Mouse (Mus musculus): ENCODE data around the gene Itpr1. TPM values are rescaled to one million over a fixed set of nuclear protein-coding genes. Genes with fewer than 3 reads are reported as not detected.

Gene Itpr1
- polyA plus RNA-seq, 1 experiment from 2014 or later, result 5.5 TPM

GRCm38 (mm10) chr6:108529150-108529549, 316.3 kb downstream of the Itpr1 start:
- Histone ChIP-seq H3K4me1 (ENCODE audit: control insufficient read depth, insufficient read depth, low read length) (peaks cover 13% of the 10 kb centered on the region), H3K4me3 (replicated peaks; ENCODE audit: low read depth, low read length) (no peak overlapping the region), H3K27me3 (ENCODE audit: control insufficient read depth, insufficient read depth, low read length) (no peaks in the 10 kb centered on the region), H3K4me2 (ENCODE audit: low read length) (no peak overlapping the region), H3K27ac (replicated peaks; ENCODE audit: low read depth, low read length) (no peak overlapping the region), H3K36me3 (ENCODE audit: control insufficient read depth, insufficient read depth, low read length) (no peaks in the 10 kb centered on the region), H3K9ac (replicated peaks; ENCODE audit: low read length) (no peak overlapping the region), H3K9me3 (ENCODE audit: control insufficient read depth, low read length) (no peaks in the 10 kb centered on the region)
- WGBS, result 91% methylated on average over 3 of the region's 3 CpGs
- DNase-seq (no peak), ATAC-seq (ENCODE audit: low FRiP score, low TSS enrichment) (no peak)

- no peaks in the 10 kb centered on the region for H3K9me3 ChIP-seq (ENCODE audit: control insufficient read depth, low read length)
- H3K36me3 ChIP-seq (ENCODE audit: control insufficient read depth, insufficient read depth, low read length), result no peaks in the 10 kb centered on the region
- no peak overlapping the region for H3K9ac ChIP-seq (replicated peaks; ENCODE audit: low read length)
- DNase-seq (peak; percentile 38), ATAC-seq (ENCODE audit: low FRiP score, low TSS enrichment) (peak; percentile 67; the same call in 1 of the 2 replicates)
- no peak overlapping the region for H3K4me2 ChIP-seq (ENCODE audit: low read length)
- H3K4me3 ChIP-seq (replicated peaks; ENCODE audit: low read depth, low read length), result no peak overlapping the region
- H3K27ac ChIP-seq (replicated peaks; ENCODE audit: low read depth, low read length), result 0 out of 2 replicates have a peak overlapping the region, but pooled peaks have one; percentile 5
- H3K27me3 ChIP-seq (ENCODE audit: control insufficient read depth, insufficient read depth, low read length), result no peaks in the 10 kb centered on the region
- peaks cover 13% of the 10 kb centered on the region for H3K4me1 ChIP-seq (ENCODE audit: control insufficient read depth, insufficient read depth, low read length)
- WGBS, result 30% methylated on average over 6 of the region's 6 CpGs
Observed at GRCm38 (mm10) chr6:108530781-108531323, 318.0 kb downstream of the Itpr1 start.

GRCm38 (mm10) chr6:108531324-108532311, 318.7 kb downstream of the Itpr1 start:
- Histone ChIP-seq H3K9ac (replicated peaks; ENCODE audit: low read length) (no peak overlapping the region), H3K4me3 (replicated peaks; ENCODE audit: low read depth, low read length) (no peak overlapping the region), H3K4me1 (ENCODE audit: control insufficient read depth, insufficient read depth, low read length) (peaks cover 13% of the 10 kb centered on the region), H3K36me3 (ENCODE audit: control insufficient read depth, insufficient read depth, low read length) (no peaks in the 10 kb centered on the region), H3K27me3 (ENCODE audit: control insufficient read depth, insufficient read depth, low read length) (no peaks in the 10 kb centered on the region), H3K27ac (replicated peaks; ENCODE audit: low read depth, low read length) (no peak overlapping the region), H3K4me2 (ENCODE audit: low read length) (no peak overlapping the region), H3K9me3 (ENCODE audit: control insufficient read depth, low read length) (no peaks in the 10 kb centered on the region)
- 33% methylated on average over 12 of the region's 12 CpGs for WGBS
- DNase-seq (no peak), ATAC-seq (ENCODE audit: low FRiP score, low TSS enrichment) (peak; percentile 26; the same call in 1 of the 2 replicates)

GRCm38 (mm10) chr6:108532486-108533179, 319.7 kb downstream of the Itpr1 start:
- Histone ChIP-seq H3K9ac (replicated peaks; ENCODE audit: low read length) (no peak overlapping the region), H3K9me3 (ENCODE audit: control insufficient read depth, low read length) (no peaks in the 10 kb centered on the region), H3K4me1 (ENCODE audit: control insufficient read depth, insufficient read depth, low read length) (peaks cover 13% of the 10 kb centered on the region), H3K36me3 (ENCODE audit: control insufficient read depth, insufficient read depth, low read length) (no peaks in the 10 kb centered on the region), H3K27ac (replicated peaks; ENCODE audit: low read depth, low read length) (no peak overlapping the region), H3K4me3 (replicated peaks; ENCODE audit: low read depth, low read length) (no peak overlapping the region), H3K27me3 (ENCODE audit: control insufficient read depth, insufficient read depth, low read length) (no peaks in the 10 kb centered on the region), H3K4me2 (ENCODE audit: low read length) (no peak overlapping the region)
- WGBS, result 88% methylated on average over 10 of the region's 10 CpGs
- ATAC-seq (ENCODE audit: low FRiP score, low TSS enrichment) (no peak), DNase-seq (no peak)

GRCm38 (mm10) chr6:108534139-108534538, 321.2 kb downstream of the Itpr1 start:
- no peak overlapping the region for H3K9ac ChIP-seq (replicated peaks; ENCODE audit: low read length)
- no peaks in the 10 kb centered on the region for H3K27me3 ChIP-seq (ENCODE audit: control insufficient read depth, insufficient read depth, low read length)
- ATAC-seq (ENCODE audit: low FRiP score, low TSS enrichment), result no peak
- no peaks in the 10 kb centered on the region for H3K9me3 ChIP-seq (ENCODE audit: control insufficient read depth, low read length)
- WGBS, result 85% methylated on average over 5 of the region's 5 CpGs
- H3K4me2 ChIP-seq (ENCODE audit: low read length), result no peak overlapping the region
- no peak for DNase-seq
- H3K27ac ChIP-seq (replicated peaks; ENCODE audit: low read depth, low read length), result no peak overlapping the region
- no peaks in the 10 kb centered on the region for H3K36me3 ChIP-seq (ENCODE audit: control insufficient read depth, insufficient read depth, low read length)
- no peak overlapping the region for H3K4me3 ChIP-seq (replicated peaks; ENCODE audit: low read depth, low read length)
- peaks cover 13% of the 10 kb centered on the region for H3K4me1 ChIP-seq (ENCODE audit: control insufficient read depth, insufficient read depth, low read length)

- H3K9ac ChIP-seq (replicated peaks; ENCODE audit: low read length), result no peak overlapping the region
- H3K9me3 ChIP-seq (ENCODE audit: control insufficient read depth, low read length), result no peaks in the 10 kb centered on the region
- H3K36me3 ChIP-seq (ENCODE audit: control insufficient read depth, insufficient read depth, low read length), result no peaks in the 10 kb centered on the region
- H3K4me3 ChIP-seq (replicated peaks; ENCODE audit: low read depth, low read length), result no peak overlapping the region
- 90% methylated on average over 6 of the region's 6 CpGs for WGBS
- ATAC-seq (ENCODE audit: low FRiP score, low TSS enrichment) (no peak), DNase-seq (no peak)
- H3K4me1 ChIP-seq (ENCODE audit: control insufficient read depth, insufficient read depth, low read length), result peaks cover 13% of the 10 kb centered on the region
- H3K27me3 ChIP-seq (ENCODE audit: control insufficient read depth, insufficient read depth, low read length), result no peaks in the 10 kb centered on the region
- no peak overlapping the region for H3K27ac ChIP-seq (replicated peaks; ENCODE audit: low read depth, low read length)
- H3K4me2 ChIP-seq (ENCODE audit: low read length), result no peak overlapping the region
Observed at GRCm38 (mm10) chr6:108534596-108534995, 321.7 kb downstream of the Itpr1 start.

- no peak for DNase-seq
- no peaks in the 10 kb centered on the region for H3K9me3 ChIP-seq (ENCODE audit: control insufficient read depth, low read length)
- no peaks in the 10 kb centered on the region for H3K27me3 ChIP-seq (ENCODE audit: control insufficient read depth, insufficient read depth, low read length)
- no peaks in the 10 kb centered on the region for H3K36me3 ChIP-seq (ENCODE audit: control insufficient read depth, insufficient read depth, low read length)
- no peak for ATAC-seq (ENCODE audit: low FRiP score, low TSS enrichment)
- no peak overlapping the region for H3K4me2 ChIP-seq (ENCODE audit: low read length)
- H3K9ac ChIP-seq (replicated peaks; ENCODE audit: low read length), result no peak overlapping the region
- peaks cover 13% of the 10 kb centered on the region for H3K4me1 ChIP-seq (ENCODE audit: control insufficient read depth, insufficient read depth, low read length)
- no peak overlapping the region for H3K27ac ChIP-seq (replicated peaks; ENCODE audit: low read depth, low read length)
- H3K4me3 ChIP-seq (replicated peaks; ENCODE audit: low read depth, low read length), result no peak overlapping the region
- 95% methylated on average over 4 of the region's 4 CpGs for WGBS
Observed at GRCm38 (mm10) chr6:108535309-108535708, 322.4 kb downstream of the Itpr1 start.

GRCm38 (mm10) chr6:108536546-108537317, 323.8 kb downstream of the Itpr1 start:
- no peaks in the 10 kb centered on the region for H3K36me3 ChIP-seq (ENCODE audit: control insufficient read depth, insufficient read depth, low read length)
- DNase-seq, result no peak
- 90% methylated on average over 8 of the region's 8 CpGs for WGBS
- no peak overlapping the region for H3K4me3 ChIP-seq (replicated peaks; ENCODE audit: low read depth, low read length)
- ATAC-seq (ENCODE audit: low FRiP score, low TSS enrichment), result no peak
- no peak overlapping the region for H3K4me2 ChIP-seq (ENCODE audit: low read length)
- no peaks in the 10 kb centered on the region for H3K9me3 ChIP-seq (ENCODE audit: control insufficient read depth, low read length)
- no peak overlapping the region for H3K27ac ChIP-seq (replicated peaks; ENCODE audit: low read depth, low read length)
- H3K4me1 ChIP-seq (ENCODE audit: control insufficient read depth, insufficient read depth, low read length), result 0 out of 2 replicates have a peak, but pooled peaks cover under 1% of the 10 kb centered on the region
- H3K9ac ChIP-seq (replicated peaks; ENCODE audit: low read length), result no peak overlapping the region
- H3K27me3 ChIP-seq (ENCODE audit: control insufficient read depth, insufficient read depth, low read length), result no peaks in the 10 kb centered on the region
